Mouse (Mus musculus) adrenal gland, postnatal 4 days (tissue): Measurements from ENCODE around the gene Gm28490. TPM values are rescaled to one million over a fixed set of nuclear protein-coding genes. Genes with fewer than 3 reads are reported as not detected.
"Not testable (repeated sequence)": the region's sequence is repeated elsewhere in the genome, so short reads cannot be mapped to it uniquely, and the experiment has no call there.

Experiments used
- DNase-seq, 2 experiments: peaks; one replicate each; pipeline ENCODE4 v3.0.0; 2021 to 2022; ENCODE audit warnings: low spot score in 2 of 2, mixed read lengths in 2 of 2
- long read RNA-seq, 2 experiments: library from polyadenylated mRNA; stranded (forward); transcript quantifications; one replicate each; pipeline ENCODE4 v2.0.0; 2021
- total RNA-seq, 2 experiments: library from RNA; stranded (reverse); gene quantifications; 2 replicates each; pipeline ENCODE4 v1.2.3; 2021

Gm28490 gene
- not detected for total RNA-seq
- long read RNA-seq, experiment 1, result 0 reads
- long read RNA-seq, experiment 2, result 0 reads

DNA sequence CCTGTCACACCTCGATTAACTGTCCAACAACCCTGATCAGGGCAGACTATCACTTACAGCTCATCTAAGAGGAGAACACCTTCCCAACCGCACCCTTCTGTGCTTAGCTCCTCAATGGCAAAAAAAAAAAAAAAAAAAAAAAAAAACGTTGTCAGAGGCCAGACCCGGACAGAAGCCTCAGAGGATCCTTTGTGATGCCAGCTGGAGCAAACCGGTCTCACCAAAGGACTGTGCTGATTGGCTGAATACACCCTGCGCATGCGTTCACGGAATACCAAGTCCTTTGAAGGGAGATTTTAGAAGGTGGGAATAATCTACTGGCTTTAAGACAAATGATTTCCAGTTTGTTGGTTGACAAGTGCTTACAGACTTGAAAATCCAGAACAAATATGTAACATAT is at the start of gene Gm28490:
TSS of gene Gm28490 (minus strand) at position 101 of the 400 bp plus-strand sequence.
- not testable (repeated sequence) for DNase-seq
